Mouse (Mus musculus): Measurements from ENCODE around the gene Gpc1. TPM values are rescaled to one million over a fixed set of nuclear protein-coding genes. Genes with fewer than 3 reads are reported as not detected.

The Gpc1 gene
- polyA plus RNA-seq, 1 experiment = 380 TPM

GRCm38 (mm10) chr1:92815756-92816294 is 15.6 kb upstream of the Gpc1 start:
- Histone ChIP-seq H3K27me3 (ENCODE audit: control insufficient read depth, insufficient read depth, insufficient read length) (no peaks in the 10 kb centered on the region), H3K79me2 (ENCODE audit: control insufficient read depth, insufficient read depth) (no peaks in the 10 kb centered on the region), H3K79me3 (ENCODE audit: low read depth) (no peaks in the 10 kb centered on the region), H3K4me3 (ENCODE audit: insufficient read depth, poor library complexity, severe bottlenecking) (no peak overlapping the region), H3K36me3 (ENCODE audit: control insufficient read depth, insufficient read depth) (no peaks in the 10 kb centered on the region), H3ac (ENCODE audit: control insufficient read depth, insufficient read length, low read depth) (no peak overlapping the region)
- TF ChIP-seq CTCF (IDR thresholded peaks at IDR 0.05; ENCODE audit: control insufficient read depth, insufficient read depth, insufficient read length) (no peak), MYOG (IDR thresholded peaks at IDR 0.05; ENCODE audit: control insufficient read depth, extremely low read depth, insufficient read length) (no peak), MAX (IDR thresholded peaks at IDR 0.05) (peak; percentile 81), MYOD1 (IDR thresholded peaks at IDR 0.05; ENCODE audit: control insufficient read depth, insufficient read length, low read depth) (peak; percentile 37), USF1 (IDR thresholded peaks at IDR 0.05; ENCODE audit: low read depth) (no peak), FOSL1 (IDR thresholded peaks at IDR 0.05; ENCODE audit: insufficient read depth, low read length, poor library complexity, severe bottlenecking) (no peak)

GRCm38 (mm10) chr1:92830626-92831187 is 738 bp upstream of the Gpc1 start:
- Histone ChIP-seq H3K79me3 (ENCODE audit: low read depth) (peaks cover 36% of the 10 kb centered on the region), H3K27me3 (ENCODE audit: control insufficient read depth, insufficient read depth, insufficient read length) (no peaks in the 10 kb centered on the region), H3K79me2 (ENCODE audit: control insufficient read depth, insufficient read depth) (peaks cover 42% of the 10 kb centered on the region), H3K4me3 (ENCODE audit: insufficient read depth, poor library complexity, severe bottlenecking) (peak overlapping the region; percentile 85), H3ac (ENCODE audit: control insufficient read depth, insufficient read length, low read depth) (peak overlapping the region; percentile 19), H3K36me3 (ENCODE audit: control insufficient read depth, insufficient read depth) (peaks cover 25% of the 10 kb centered on the region)
- TF ChIP-seq CTCF (IDR thresholded peaks at IDR 0.05; ENCODE audit: control insufficient read depth, insufficient read depth, insufficient read length) (no peak), MYOD1 (IDR thresholded peaks at IDR 0.05; ENCODE audit: control insufficient read depth, insufficient read length, low read depth) (no peak), FOSL1 (IDR thresholded peaks at IDR 0.05; ENCODE audit: insufficient read depth, low read length, poor library complexity, severe bottlenecking) (no peak), CEBPB (IDR thresholded peaks at IDR 0.05; ENCODE audit: low read depth) (no peak), USF1 (IDR thresholded peaks at IDR 0.05; ENCODE audit: low read depth) (no peak), MYOG (IDR thresholded peaks at IDR 0.05; ENCODE audit: control insufficient read depth, extremely low read depth, insufficient read length) (no peak), MAX (IDR thresholded peaks at IDR 0.05) (no peak)

GRCm38 (mm10) chr1:92832011-92833010 is 866 bp downstream of the Gpc1 start:
- H3K4me3 ChIP-seq (ENCODE audit: insufficient read depth, poor library complexity, severe bottlenecking) = peak overlapping the region; percentile 85
- peaks cover 41% of the 10 kb centered on the region for H3K36me3 ChIP-seq (ENCODE audit: control insufficient read depth, insufficient read depth)
- peak overlapping the region; percentile 98 for H3ac ChIP-seq (ENCODE audit: control insufficient read depth, insufficient read length, low read depth)
- no peak for TF ChIP-seq USF1 (IDR thresholded peaks at IDR 0.05; ENCODE audit: low read depth)
- no peak for TF ChIP-seq MYOD1 (IDR thresholded peaks at IDR 0.05; ENCODE audit: control insufficient read depth, insufficient read length, low read depth)
- TF ChIP-seq MYOG (IDR thresholded peaks at IDR 0.05; ENCODE audit: control insufficient read depth, extremely low read depth, insufficient read length) = no peak
- no peak for TF ChIP-seq MAX (IDR thresholded peaks at IDR 0.05)
- no peak for TF ChIP-seq CTCF (IDR thresholded peaks at IDR 0.05; ENCODE audit: control insufficient read depth, insufficient read depth, insufficient read length)
- no peak for TF ChIP-seq CEBPB (IDR thresholded peaks at IDR 0.05; ENCODE audit: low read depth)
- no peak for TF ChIP-seq FOSL1 (IDR thresholded peaks at IDR 0.05; ENCODE audit: insufficient read depth, low read length, poor library complexity, severe bottlenecking)
- peaks cover 58% of the 10 kb centered on the region for H3K79me2 ChIP-seq (ENCODE audit: control insufficient read depth, insufficient read depth)
- H3K79me3 ChIP-seq (ENCODE audit: low read depth) = peaks cover 52% of the 10 kb centered on the region
- no peaks in the 10 kb centered on the region for H3K27me3 ChIP-seq (ENCODE audit: control insufficient read depth, insufficient read depth, insufficient read length)

GRCm38 (mm10) chr1:92833987-92834706 is 2.7 kb downstream of the Gpc1 start:
- TF ChIP-seq USF1 (IDR thresholded peaks at IDR 0.05; ENCODE audit: low read depth) (no peak), MYOD1 (IDR thresholded peaks at IDR 0.05; ENCODE audit: control insufficient read depth, insufficient read length, low read depth) (no peak), MYOG (IDR thresholded peaks at IDR 0.05; ENCODE audit: control insufficient read depth, extremely low read depth, insufficient read length) (no peak), FOSL1 (IDR thresholded peaks at IDR 0.05; ENCODE audit: insufficient read depth, low read length, poor library complexity, severe bottlenecking) (no peak), CEBPB (IDR thresholded peaks at IDR 0.05; ENCODE audit: low read depth) (no peak), MAX (IDR thresholded peaks at IDR 0.05) (no peak), CTCF (IDR thresholded peaks at IDR 0.05; ENCODE audit: control insufficient read depth, insufficient read depth, insufficient read length) (peak; percentile 67)
- peak overlapping the region; percentile 18 for H3K4me3 ChIP-seq (ENCODE audit: insufficient read depth, poor library complexity, severe bottlenecking)
- H3ac ChIP-seq (ENCODE audit: control insufficient read depth, insufficient read length, low read depth) = no peak overlapping the region
- H3K79me2 ChIP-seq (ENCODE audit: control insufficient read depth, insufficient read depth) = peaks cover 76% of the 10 kb centered on the region
- H3K27me3 ChIP-seq (ENCODE audit: control insufficient read depth, insufficient read depth, insufficient read length) = no peaks in the 10 kb centered on the region
- H3K79me3 ChIP-seq (ENCODE audit: low read depth) = peaks cover 71% of the 10 kb centered on the region
- H3K36me3 ChIP-seq (ENCODE audit: control insufficient read depth, insufficient read depth) = peaks cover 58% of the 10 kb centered on the region
